Mouse (Mus musculus): Measurements from ENCODE around the gene Rab20.
A peak's percentile ranks its signal among the peaks of the same experiment; 100 is the strongest.

DNA sequence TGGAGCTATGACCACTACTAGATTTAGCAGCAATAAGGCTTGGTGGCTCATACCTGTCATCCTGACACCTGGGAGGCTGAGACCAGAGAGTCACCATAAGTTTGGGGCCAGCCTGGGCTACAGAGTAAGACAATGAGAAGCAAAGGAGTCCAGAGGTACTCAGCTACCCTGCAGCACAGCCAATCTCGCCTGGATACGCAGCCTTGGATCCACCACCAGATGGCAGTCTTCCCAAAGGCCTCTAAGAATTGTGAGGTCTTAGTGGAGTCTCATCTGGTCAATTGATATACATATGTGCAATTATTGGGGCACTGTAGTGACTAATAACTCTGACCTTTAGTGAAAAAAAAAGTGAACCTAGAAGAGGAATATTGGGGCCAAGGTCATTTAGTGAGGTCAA is 58.9 kb downstream of the Rab20 start:
- TF ChIP-seq CTCF (IDR thresholded peaks at IDR 0.05; ENCODE audit: extremely low read depth, insufficient read depth, insufficient read length, insufficient replicate concordance): peak; percentile 50; the same call in 1 of the 2 replicates
- no peak for TF ChIP-seq POLR2A (IDR thresholded peaks at IDR 0.05; ENCODE audit: low read depth, low read length)

Data from spleen, adult 2 months (tissue).